Mouse (Mus musculus): ENCODE results near the gene Ldlrad3. TPM values are rescaled to one million over a fixed set of nuclear protein-coding genes. Genes with fewer than 3 reads are reported as not detected.

Ldlrad3 gene
- polyA plus RNA-seq, 1 experiment from 2014 or later, result 7.2 TPM

DNA sequence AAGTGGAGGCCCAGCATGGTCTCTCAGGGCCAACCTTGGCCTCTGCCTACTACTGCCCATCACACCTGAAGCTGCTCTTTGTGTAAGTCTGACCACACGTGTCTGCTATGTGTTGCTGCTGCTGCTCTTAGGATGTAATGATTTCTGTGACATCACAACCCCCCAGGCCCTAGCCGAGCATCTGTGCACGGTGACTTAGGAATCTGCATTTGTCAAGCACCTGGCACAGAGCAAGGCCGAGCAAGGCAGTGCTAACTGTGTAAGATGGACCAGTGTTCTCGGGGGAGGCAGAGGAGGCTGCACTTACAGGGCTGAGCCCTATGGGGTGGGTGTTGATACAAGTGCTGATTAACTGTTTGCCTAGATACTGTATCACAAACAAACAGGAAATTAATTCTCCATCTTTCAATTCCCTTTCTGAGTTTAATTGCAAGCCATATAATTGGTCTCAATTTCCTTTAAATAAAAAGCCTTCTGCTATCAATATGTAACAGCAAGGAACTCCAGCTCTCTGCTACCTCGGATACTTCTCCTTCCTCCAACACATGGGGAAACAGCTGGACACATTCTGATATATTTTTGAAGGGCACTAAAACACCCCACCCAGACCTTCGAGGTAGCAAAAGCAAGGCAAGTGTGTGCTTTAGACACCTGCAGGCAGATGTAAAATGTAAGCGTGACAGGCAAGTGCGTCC, 152.2 kb downstream of the Ldlrad3 start:
- Histone ChIP-seq H3K4me1 (ENCODE audit: control insufficient read depth, low read depth, low read length) (peaks cover 4% of the 10 kb centered on the region), H3K27me3 (ENCODE audit: control insufficient read depth, insufficient read depth, low read depth, low read length) (no peaks in the 10 kb centered on the region)
- ATAC-seq (ENCODE audit: low read depth), result no peak

DNA sequence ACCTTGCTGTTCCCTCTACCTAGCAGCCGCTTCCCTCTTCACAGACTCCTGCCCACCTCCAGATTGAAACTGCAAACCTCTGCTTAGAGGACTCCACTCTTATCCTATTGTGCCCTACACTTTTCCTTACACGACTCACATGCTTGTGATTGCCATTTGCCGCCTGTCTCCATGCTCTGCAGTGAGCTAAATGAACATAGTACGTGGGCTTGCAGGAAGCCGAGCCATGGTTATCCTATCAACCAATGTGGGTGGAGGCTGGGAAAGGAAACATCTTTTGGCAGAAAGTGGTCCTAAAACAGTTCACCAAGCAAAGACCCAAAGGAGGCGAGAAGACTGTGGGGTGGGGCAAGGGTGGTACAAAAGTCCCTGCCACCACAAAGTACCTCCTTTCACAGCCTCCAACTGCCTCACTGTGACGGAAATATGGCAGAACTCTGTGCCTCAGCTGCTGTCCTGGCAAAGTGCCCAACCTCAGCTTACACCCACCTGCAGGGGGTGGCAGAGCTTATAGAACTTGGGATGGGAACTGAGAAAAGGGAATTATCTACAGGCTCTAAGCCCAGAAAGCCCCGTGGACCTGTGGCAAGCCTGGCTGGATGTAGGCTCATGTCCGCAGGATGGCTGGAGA, 153.4 kb downstream of the Ldlrad3 start:
- no peaks in the 10 kb centered on the region for H3K9me3 ChIP-seq (replicated peaks; ENCODE audit: control insufficient read depth, low read length)
- WGBS (ENCODE audit: insufficient replicate concordance), result 55% methylated on average over 9 of the region's 9 CpGs
- no peak overlapping the region for H3K27ac ChIP-seq (ENCODE audit: low read length)
- no peak for ATAC-seq (ENCODE audit: low read depth)
- peaks cover 4% of the 10 kb centered on the region for H3K4me1 ChIP-seq (ENCODE audit: control insufficient read depth, low read depth, low read length)
- no peak overlapping the region for H3K4me3 ChIP-seq (ENCODE audit: low read depth, low read length)
- no peaks in the 10 kb centered on the region for H3K27me3 ChIP-seq (ENCODE audit: control insufficient read depth, insufficient read depth, low read depth, low read length)
- no peak overlapping the region for H3K4me2 ChIP-seq (ENCODE audit: low read depth, low read length)
- H3K36me3 ChIP-seq (ENCODE audit: control insufficient read depth, insufficient read depth), result no peaks in the 10 kb centered on the region
- no peak overlapping the region for H3K9ac ChIP-seq (ENCODE audit: low read depth, low read length)

More for the DNA sequence above, 152.2 kb downstream of the Ldlrad3 start:
- Histone ChIP-seq H3K9me3 (replicated peaks; ENCODE audit: control insufficient read depth, low read length) (no peaks in the 10 kb centered on the region), H3K4me3 (ENCODE audit: low read depth, low read length) (no peak overlapping the region), H3K4me2 (ENCODE audit: low read depth, low read length) (no peak overlapping the region), H3K36me3 (ENCODE audit: control insufficient read depth, insufficient read depth) (no peaks in the 10 kb centered on the region), H3K27ac (ENCODE audit: low read length) (no peak overlapping the region), H3K9ac (ENCODE audit: low read depth, low read length) (no peak overlapping the region)
- WGBS (ENCODE audit: insufficient replicate concordance), result 43% methylated on average over 9 of the region's 9 CpGs

DNA sequence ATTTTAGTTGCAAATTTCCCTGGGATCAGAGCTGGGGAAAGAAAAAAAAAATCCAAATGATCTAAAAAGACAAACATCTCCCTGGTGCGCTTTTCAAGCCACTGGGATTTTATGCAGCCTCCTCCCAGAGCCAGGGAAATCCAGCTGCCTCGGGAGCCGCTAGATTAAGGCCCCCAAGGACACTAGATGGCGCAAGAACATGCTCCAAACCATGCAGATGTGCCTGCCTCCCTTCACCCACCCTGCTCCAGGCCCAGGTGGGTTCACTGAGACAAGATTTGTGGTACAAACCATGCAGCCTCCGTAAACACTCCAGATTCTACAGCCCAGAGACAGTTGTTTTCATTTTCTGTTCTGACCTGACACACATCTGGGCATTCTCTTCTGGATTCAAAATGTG, 155.5 kb downstream of the Ldlrad3 start:
- H3K27me3 ChIP-seq (ENCODE audit: control insufficient read depth, insufficient read depth, low read depth, low read length), result no peaks in the 10 kb centered on the region
- H3K4me3 ChIP-seq (ENCODE audit: low read depth, low read length), result no peak overlapping the region
- no peaks in the 10 kb centered on the region for H3K36me3 ChIP-seq (ENCODE audit: control insufficient read depth, insufficient read depth)
- H3K4me2 ChIP-seq (ENCODE audit: low read depth, low read length), result no peak overlapping the region
- 29% methylated on average over 5 of the region's 5 CpGs for WGBS (ENCODE audit: insufficient replicate concordance)
- no peaks in the 10 kb centered on the region for H3K9me3 ChIP-seq (replicated peaks; ENCODE audit: control insufficient read depth, low read length)
- H3K27ac ChIP-seq (ENCODE audit: low read length), result no peak overlapping the region
- H3K4me1 ChIP-seq (ENCODE audit: control insufficient read depth, low read depth, low read length), result no peaks in the 10 kb centered on the region; the same call in 1 of the 2 replicates
- no peak overlapping the region for H3K9ac ChIP-seq (ENCODE audit: low read depth, low read length)
- ATAC-seq (ENCODE audit: low read depth), result no peak

DNA sequence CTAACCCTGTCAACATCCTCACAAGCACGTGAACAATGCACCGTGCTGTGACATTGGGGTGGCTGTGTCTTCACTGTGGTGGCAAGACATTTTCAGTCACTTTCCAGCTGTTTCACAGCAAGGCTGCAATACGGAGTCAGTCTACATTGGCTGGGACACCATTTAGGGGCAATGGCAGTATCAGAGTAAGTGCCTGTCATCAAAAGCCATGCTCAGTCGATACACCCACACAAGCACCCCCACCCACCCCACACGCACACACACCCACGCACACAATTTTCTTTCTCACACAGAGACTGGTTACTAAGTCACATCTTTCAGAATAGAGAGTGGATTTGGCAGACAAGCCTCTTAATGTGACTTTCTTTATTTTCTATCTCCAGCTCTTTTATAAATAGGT, 156.0 kb downstream of the Ldlrad3 start:
- no peaks in the 10 kb centered on the region for H3K36me3 ChIP-seq (ENCODE audit: control insufficient read depth, insufficient read depth)
- H3K9ac ChIP-seq (ENCODE audit: low read depth, low read length), result no peak overlapping the region
- H3K4me2 ChIP-seq (ENCODE audit: low read depth, low read length), result no peak overlapping the region
- H3K27ac ChIP-seq (ENCODE audit: low read length), result no peak overlapping the region
- H3K27me3 ChIP-seq (ENCODE audit: control insufficient read depth, insufficient read depth, low read depth, low read length), result no peaks in the 10 kb centered on the region
- no peaks in the 10 kb centered on the region for H3K9me3 ChIP-seq (replicated peaks; ENCODE audit: control insufficient read depth, low read length)
- no peak overlapping the region for H3K4me3 ChIP-seq (ENCODE audit: low read depth, low read length)
- 73% methylated on average over 6 of the region's 6 CpGs for WGBS (ENCODE audit: insufficient replicate concordance)
- H3K4me1 ChIP-seq (ENCODE audit: control insufficient read depth, low read depth, low read length), result no peaks in the 10 kb centered on the region; the same call in 1 of the 2 replicates
- no peak for ATAC-seq (ENCODE audit: low read depth)

DNA sequence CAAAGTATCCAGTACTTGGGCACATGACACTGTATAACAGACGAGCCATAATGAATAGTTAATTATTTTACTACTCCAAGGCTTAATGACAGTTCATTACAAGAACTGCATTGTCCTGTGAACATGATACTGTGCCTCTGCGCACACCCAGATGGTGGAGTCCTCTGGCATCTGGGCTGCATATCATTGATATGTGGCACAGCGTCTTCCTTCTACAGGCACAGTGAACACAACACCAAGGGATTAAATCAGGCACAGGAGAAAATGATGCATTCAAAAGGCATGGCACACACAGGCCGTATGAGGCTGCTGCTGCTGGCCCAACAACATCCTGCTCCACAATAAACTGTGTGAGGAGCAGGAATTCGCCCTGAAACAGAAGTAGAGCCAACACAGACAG, 156.5 kb downstream of the Ldlrad3 start:
- Histone ChIP-seq H3K9ac (ENCODE audit: low read depth, low read length) (no peak overlapping the region), H3K27me3 (ENCODE audit: control insufficient read depth, insufficient read depth, low read depth, low read length) (no peaks in the 10 kb centered on the region), H3K27ac (ENCODE audit: low read length) (no peak overlapping the region), H3K36me3 (ENCODE audit: control insufficient read depth, insufficient read depth) (no peaks in the 10 kb centered on the region), H3K4me1 (ENCODE audit: control insufficient read depth, low read depth, low read length) (no peaks in the 10 kb centered on the region; the same call in 1 of the 2 replicates), H3K4me2 (ENCODE audit: low read depth, low read length) (no peak overlapping the region), H3K4me3 (ENCODE audit: low read depth, low read length) (no peak overlapping the region), H3K9me3 (replicated peaks; ENCODE audit: control insufficient read depth, low read length) (no peaks in the 10 kb centered on the region)
- ATAC-seq (ENCODE audit: low read depth), result no peak
- WGBS (ENCODE audit: insufficient replicate concordance), result 61% methylated on average over 5 of the region's 5 CpGs

DNA sequence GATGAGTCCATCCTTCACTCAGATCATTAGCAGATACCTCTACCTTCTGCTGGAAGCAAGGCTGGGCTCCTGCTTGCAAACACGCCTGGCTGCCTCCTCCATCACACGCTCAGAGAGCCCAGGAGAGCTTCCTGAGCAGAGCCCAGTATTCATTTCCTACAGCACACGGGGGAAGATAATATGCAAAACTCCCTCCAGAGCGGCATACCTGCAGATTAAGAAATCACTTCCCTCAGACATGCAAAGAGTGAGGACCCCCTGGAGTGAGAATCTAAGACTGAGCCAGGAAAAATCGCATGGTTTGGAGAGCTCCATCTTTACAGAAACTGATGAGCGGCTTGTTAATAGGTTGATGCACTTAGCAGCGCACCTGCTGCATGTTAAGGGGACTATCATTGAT, 158.9 kb downstream of the Ldlrad3 start:
- Histone ChIP-seq H3K9me3 (replicated peaks; ENCODE audit: control insufficient read depth, low read length) (no peaks in the 10 kb centered on the region), H3K4me1 (ENCODE audit: control insufficient read depth, low read depth, low read length) (no peaks in the 10 kb centered on the region), H3K27me3 (ENCODE audit: control insufficient read depth, insufficient read depth, low read depth, low read length) (no peaks in the 10 kb centered on the region), H3K36me3 (ENCODE audit: control insufficient read depth, insufficient read depth) (no peaks in the 10 kb centered on the region), H3K4me2 (ENCODE audit: low read depth, low read length) (no peak overlapping the region), H3K9ac (ENCODE audit: low read depth, low read length) (no peak overlapping the region), H3K27ac (ENCODE audit: low read length) (no peak overlapping the region), H3K4me3 (ENCODE audit: low read depth, low read length) (no peak overlapping the region)
- 61% methylated on average over 7 of the region's 7 CpGs for WGBS (ENCODE audit: insufficient replicate concordance)
- ATAC-seq (ENCODE audit: low read depth), result no peak

DNA sequence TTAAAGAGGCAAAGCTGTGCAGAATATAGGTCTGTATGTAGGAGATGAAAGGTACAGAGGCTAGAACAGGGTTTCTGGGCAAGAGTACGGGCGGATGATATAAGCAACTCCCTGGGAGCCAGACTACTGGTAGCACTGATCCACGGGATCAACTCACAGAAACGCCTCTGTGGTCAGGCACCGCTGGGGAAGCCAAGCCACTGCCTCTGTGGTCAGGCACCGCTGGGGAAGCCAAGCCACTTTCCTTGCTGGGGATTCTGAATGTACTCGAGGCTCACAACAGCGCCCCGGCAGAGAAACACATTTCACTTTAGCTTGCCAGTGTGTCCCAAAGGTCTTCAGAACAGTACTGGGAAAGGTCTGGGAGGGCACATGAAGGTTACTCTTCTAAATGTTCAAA, 160.0 kb downstream of the Ldlrad3 start:
- WGBS (ENCODE audit: insufficient replicate concordance), result 45% methylated on average over 9 of the region's 9 CpGs

DNA sequence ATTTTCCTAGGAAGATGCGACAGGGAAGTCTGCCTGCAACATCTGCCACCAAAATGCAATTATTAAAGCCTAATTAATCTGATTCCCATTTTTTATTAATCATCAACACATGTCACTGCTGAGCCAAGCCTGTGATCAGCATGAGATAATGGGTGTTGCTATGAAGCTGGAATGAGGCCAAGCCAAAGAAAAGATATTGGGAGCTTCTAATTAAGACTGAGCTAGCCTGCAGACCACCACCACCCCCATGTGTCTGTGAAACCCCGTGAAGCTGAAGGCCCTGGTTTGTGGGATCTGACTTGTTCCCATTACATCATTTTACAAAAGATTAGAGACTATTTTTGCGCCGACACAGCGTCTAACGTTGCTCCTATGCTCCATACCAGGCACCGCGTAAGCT, 161.7 kb downstream of the Ldlrad3 start:
- no peaks in the 10 kb centered on the region for H3K27me3 ChIP-seq (ENCODE audit: control insufficient read depth, insufficient read depth, low read depth, low read length)
- WGBS (ENCODE audit: insufficient replicate concordance), result 74% methylated on average over 8 of the region's 8 CpGs
- H3K4me3 ChIP-seq (ENCODE audit: low read depth, low read length), result no peak overlapping the region
- no peak overlapping the region for H3K27ac ChIP-seq (ENCODE audit: low read length)
- no peaks in the 10 kb centered on the region for H3K9me3 ChIP-seq (replicated peaks; ENCODE audit: control insufficient read depth, low read length)
- no peaks in the 10 kb centered on the region for H3K4me1 ChIP-seq (ENCODE audit: control insufficient read depth, low read depth, low read length)
- H3K4me2 ChIP-seq (ENCODE audit: low read depth, low read length), result no peak overlapping the region
- no peaks in the 10 kb centered on the region for H3K36me3 ChIP-seq (ENCODE audit: control insufficient read depth, insufficient read depth)
- no peak overlapping the region for H3K9ac ChIP-seq (ENCODE audit: low read depth, low read length)
- ATAC-seq (ENCODE audit: low read depth), result no peak

More for the DNA sequence above, 160.0 kb downstream of the Ldlrad3 start:
- H3K9ac ChIP-seq (ENCODE audit: low read depth, low read length), result no peak overlapping the region
- no peak for ATAC-seq (ENCODE audit: low read depth)
- no peaks in the 10 kb centered on the region for H3K4me1 ChIP-seq (ENCODE audit: control insufficient read depth, low read depth, low read length)
- no peaks in the 10 kb centered on the region for H3K36me3 ChIP-seq (ENCODE audit: control insufficient read depth, insufficient read depth)
- no peaks in the 10 kb centered on the region for H3K9me3 ChIP-seq (replicated peaks; ENCODE audit: control insufficient read depth, low read length)
- H3K4me3 ChIP-seq (ENCODE audit: low read depth, low read length), result no peak overlapping the region
- H3K4me2 ChIP-seq (ENCODE audit: low read depth, low read length), result no peak overlapping the region
- H3K27ac ChIP-seq (ENCODE audit: low read length), result no peak overlapping the region
- H3K27me3 ChIP-seq (ENCODE audit: control insufficient read depth, insufficient read depth, low read depth, low read length), result no peaks in the 10 kb centered on the region

DNA sequence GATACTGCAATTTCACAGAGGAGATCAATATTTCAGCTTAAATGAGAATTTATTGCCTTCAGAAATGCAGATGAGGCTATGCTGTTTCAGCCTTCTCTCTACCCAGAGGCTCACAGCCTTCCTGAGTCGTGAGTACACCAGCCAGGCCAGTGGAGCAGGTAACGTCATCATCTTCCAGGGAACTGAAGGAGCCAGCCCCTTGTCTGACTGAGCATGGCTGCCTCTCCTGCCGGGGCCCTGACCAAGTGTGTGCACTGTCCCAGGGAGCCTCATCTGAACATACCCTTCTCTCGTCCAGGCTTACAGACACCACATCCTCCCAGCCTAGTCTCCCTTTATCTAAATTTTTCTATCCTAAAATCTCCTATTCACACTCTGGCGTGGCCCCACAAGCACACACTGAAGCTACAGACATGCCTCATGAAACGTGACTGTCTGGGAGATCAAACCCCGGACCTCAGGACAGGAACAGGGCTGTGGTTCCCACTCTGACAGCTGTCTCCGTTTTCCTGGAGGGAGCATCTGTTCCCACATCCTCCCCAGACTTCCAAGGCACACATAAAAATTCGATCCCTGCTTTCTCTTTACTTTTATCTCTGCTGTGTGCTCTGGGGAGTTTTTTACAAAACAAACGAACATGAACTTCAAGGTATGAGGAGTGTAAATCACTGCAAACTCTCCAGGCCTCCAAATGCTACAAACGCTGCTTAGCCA, 164.7 kb downstream of the Ldlrad3 start:
- ATAC-seq (ENCODE audit: low read depth), result no peak
- Histone ChIP-seq H3K4me2 (ENCODE audit: low read depth, low read length) (no peak overlapping the region), H3K9ac (ENCODE audit: low read depth, low read length) (no peak overlapping the region), H3K27me3 (ENCODE audit: control insufficient read depth, insufficient read depth, low read depth, low read length) (no peaks in the 10 kb centered on the region), H3K36me3 (ENCODE audit: control insufficient read depth, insufficient read depth) (no peaks in the 10 kb centered on the region), H3K4me3 (ENCODE audit: low read depth, low read length) (no peak overlapping the region), H3K27ac (ENCODE audit: low read length) (no peak overlapping the region), H3K9me3 (replicated peaks; ENCODE audit: control insufficient read depth, low read length) (no peaks in the 10 kb centered on the region), H3K4me1 (ENCODE audit: control insufficient read depth, low read depth, low read length) (no peaks in the 10 kb centered on the region)
- 40% methylated on average over 11 of the region's 11 CpGs for WGBS (ENCODE audit: insufficient replicate concordance)
